Mouse (Mus musculus): ENCODE measurements at regions not wholly inside any gene's neighbourhood (a gene's known extent, or its start where the extent isn't known, plus 50 kb on each side); places are given as distances from the start of the nearest gene placed in this dataset.

DNA sequence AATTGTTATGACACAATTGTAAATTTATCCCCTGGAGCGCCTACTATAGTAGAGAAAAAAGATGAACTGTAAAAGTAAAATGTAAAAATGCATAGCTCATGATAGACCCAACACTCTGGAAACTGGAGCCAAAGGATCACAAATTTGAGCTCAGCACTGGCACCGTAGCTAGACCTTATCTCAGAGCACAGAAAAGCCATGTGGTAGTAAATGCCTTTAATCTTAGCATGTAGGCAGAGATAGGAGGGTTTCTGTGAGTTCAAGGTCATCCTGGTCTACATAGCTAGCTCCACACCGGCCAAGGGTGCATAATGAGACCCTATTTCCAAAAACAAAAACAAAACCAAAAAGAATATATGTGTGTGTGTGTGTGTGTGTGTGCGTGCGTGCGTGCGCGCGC, 203.6 kb upstream of the Hnrnpa3 start:
- DNase-seq (ENCODE audit: low spot score) = no peak

DNA sequence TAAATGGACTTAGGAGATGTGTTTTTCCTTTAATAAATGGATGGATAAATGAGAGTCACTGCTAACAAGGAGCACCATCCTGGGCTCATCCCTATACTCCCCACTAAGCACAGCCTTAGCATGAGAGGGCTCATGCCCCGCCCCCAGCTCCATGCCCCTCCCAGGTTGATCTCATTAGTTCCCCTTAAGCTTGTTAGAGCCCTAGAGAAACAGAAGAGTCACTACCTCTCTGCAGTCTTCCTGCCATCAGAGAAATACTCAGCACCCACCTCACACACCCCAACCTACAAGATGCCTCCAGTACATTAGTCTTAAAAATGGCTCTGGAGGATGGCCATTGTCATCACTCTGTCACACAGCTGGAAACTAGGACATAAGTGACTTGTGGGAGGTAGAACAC, 202.8 kb upstream of the Hnrnpa3 start:
- no peak for DNase-seq (ENCODE audit: low spot score)

DNA sequence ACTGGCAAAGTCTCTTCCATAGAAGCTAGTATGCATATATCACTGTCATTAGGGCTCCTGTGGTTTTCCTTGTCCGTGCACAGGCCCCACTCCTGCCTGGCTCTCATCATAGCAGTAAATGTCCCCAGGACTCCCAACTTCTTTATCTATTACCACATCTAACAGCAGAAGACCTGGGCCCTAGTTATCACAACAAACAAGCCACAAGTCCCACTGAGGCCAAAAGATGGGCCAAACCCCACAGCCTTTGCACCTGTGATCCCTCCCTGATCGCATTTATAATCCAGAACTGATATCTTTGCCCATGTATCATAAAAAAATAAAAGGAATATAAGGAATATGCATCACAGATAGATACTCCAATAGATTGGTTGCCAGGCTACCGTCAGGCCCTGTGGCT, 201.6 kb upstream of the Hnrnpa3 start:
- DNase-seq (ENCODE audit: low spot score) = no peak

DNA sequence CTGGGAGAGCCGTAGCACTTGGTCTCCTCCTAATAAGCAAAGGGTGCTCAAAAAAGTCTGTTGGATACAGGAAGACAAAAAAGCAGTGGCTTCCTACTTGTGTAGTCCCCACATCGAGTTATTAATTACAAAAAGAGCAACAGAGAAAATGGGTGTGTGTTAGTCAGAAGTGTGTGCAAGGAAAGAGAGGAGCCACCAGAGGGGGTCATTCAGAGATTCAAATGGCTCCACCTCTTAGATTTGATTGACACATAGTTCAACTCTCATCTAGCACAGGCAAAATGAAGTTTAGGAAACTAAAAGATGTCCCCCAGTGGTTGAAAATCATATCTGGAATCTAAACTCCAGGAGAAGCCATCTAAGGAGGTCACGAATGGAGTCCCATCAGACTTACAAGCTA, 200.2 kb upstream of the Hnrnpa3 start:
- no peak for DNase-seq (ENCODE audit: low spot score)

DNA sequence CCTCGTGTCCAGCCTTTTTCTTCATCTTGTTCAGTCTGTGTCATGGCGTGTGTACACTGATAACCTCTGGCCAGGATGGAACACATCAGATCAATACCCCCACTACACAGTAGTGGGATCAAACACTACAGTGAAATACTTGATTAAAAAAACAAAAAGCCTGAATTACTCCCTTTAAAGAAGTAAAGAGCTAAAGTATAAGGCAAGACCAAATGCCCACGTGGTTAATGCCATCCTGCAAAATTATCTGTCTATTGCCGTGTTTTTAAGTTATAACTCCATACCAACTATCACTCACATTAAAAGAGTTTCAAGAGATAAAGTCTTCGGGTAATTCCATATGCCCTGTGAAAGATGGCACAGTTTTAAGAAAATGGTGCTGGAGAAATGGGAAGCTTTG, 198.6 kb upstream of the Hnrnpa3 start:
- DNase-seq (ENCODE audit: low spot score) = no peak

DNA sequence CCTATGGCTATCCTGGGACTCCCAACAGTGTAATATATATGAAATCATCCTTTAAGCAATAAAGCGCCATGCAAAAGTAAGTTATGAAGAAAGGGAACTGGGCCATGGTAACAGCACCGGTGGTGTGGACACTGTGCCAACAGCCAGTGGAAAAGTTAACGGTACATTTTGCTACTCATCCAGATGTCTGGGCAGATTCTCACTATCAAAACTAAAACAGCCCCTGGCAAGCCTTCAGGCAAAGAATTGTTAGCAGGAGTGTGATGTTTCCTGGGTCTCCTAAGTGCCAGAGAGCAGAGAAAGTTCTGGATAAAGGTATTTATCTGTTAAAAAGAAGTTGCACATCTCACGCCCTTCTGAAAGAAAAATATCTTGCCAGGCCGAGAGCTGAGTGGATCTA, 198.0 kb upstream of the Hnrnpa3 start:
- no peak for DNase-seq (ENCODE audit: low spot score)

DNA sequence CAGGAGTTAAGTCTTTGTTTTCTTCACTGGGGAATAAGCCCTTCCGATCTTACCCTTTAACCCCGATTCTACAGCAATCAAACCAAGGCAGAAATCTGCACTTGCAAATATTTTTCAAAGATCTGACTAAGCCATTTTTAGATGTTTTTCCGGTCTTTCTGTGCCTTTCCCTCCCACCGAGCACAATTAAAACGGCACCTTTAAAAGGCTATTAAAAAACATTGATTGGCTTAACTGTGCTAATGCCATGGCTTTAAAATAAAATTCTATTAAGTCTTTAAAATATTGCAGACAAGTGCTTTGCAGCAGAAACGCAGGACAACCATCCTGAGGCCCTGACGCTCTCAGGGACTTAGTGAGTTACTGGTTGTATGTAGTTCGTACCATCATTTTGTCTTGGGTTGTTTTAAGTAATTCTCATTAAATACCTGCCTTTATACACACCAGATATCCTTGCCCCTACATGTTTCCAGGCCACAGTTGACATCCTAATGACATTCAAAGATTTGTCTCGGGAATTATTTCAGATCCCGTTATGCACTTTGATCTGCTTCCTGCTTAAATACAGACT, 197.6 kb upstream of the Hnrnpa3 start:
- no peak for DNase-seq (ENCODE audit: low spot score)

DNA sequence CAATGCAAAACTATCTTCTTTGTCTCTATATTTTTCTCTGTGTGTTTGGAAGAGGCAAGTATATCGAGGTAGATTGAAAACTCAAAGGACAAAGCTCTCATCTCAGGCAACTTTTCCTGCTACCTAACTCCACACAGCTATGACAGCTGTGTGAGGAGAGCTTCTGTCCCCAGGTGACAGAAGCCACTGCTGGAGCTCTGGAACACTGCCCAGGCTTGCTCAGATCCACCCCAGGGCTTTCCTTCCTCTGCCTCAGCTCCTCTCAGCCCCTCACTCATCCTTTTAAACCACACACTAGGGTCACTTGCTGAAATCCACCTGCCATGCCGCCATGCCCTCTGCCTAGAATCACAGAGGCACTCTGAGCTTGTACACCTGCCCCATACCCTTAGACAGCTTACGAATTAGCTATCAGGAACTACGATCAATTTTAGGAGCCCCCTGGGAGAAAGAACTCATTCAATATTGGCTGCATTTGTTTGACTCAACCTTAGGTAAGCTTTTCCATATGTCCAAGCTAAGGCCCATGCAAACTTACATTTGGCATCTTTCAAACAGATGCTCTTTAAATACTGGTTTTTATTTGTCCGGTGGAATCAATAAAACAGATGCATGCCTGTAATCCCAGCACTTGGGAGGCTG, 196.9 kb upstream of the Hnrnpa3 start:
- no peak for DNase-seq (ENCODE audit: low spot score)

DNA sequence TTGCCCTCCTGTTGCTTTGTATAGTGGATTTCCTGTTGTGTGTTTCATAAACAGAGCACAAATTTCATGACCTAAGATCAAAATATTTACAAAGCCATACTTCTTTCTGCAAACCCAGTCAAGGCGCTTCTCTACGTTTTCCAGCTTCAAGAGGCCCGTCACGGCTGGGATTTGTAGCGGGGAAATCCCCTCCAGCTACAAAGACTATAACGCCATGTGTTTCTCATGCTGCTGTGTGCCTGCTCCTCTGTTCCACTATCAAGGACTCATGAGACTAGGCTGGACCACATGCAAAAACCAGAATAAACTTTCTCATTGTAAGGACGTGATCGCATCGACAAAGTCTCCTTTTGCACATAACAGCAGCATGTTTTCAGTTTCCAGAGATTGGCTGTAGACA, 196.0 kb upstream of the Hnrnpa3 start:
- DNase-seq (ENCODE audit: low spot score) = no peak

DNA sequence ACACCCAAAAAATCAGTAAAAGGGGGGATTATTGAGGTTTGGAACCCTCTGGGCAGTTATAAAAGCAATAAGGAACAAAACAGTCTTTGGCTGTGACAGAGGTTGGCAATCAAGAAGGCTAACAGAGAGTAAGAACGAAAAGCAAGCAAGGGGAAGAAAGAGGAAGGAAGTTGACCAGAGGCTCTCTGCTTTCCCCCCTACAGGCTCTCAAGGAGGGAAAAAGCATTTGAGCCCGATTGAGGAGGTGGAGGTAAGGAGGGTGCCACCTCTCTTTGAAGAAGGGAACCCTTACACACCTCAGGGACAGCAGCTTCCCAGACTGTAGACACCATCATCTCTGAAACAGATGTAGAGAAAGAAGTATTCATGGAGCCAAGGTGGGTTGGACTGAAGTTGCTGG, 194.6 kb upstream of the Hnrnpa3 start:
- no peak for DNase-seq (ENCODE audit: low spot score)

DNA sequence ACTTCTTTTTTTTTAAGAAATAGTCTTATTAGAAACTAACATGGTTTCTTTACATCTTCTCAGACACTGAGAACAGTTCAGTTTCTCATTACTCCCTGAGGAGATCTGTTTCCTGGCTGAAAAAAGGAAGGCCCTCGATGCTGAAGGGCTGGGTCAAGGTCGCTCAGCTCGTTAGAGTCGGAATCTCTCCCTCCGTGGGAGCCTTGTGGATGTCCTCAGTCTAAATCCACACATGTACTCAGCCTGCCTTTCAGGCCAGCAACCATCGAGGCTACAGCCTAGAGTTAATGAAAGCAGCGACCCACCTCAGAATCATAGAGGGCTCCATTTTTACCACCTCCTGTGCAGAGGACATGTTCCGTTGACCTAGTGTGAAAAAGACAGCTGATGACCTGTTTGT, 190.2 kb upstream of the Hnrnpa3 start:
- no peak for DNase-seq (ENCODE audit: low spot score)

DNA sequence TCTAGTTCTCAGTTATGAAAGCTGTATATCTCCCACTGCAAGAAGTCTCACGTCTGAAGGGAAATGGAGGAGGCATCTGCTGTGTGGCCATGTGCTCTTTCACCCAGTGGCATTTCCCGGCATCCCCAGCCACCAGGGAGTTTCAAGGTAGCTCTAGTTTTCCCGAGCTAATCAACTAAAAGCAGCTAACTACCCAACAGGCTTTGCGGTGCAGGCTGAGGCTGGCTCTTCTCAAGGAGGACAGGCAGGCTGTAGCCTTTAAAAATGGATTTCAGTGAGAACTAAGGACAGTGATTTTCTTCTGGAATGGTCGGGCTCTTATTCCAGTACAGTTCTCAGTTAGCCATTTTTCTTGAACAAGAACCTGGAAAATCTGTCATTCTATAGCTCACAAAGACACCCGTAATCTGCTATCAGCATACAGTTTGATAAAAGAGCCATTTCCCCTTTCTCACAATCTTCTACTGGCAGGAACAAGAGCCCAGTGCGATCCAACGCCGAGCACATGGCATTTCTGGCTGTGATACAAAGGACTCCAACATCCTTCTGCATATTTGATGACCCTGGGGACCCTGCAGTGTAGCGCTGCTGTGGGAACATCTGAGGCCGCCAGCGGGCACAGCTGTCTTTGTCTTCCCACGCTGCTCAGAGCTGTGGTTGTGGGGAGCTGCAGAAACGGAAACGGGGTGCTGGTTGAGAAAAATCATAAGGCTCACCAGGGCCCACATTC, 188.9 kb upstream of the Hnrnpa3 start:
- DNase-seq (ENCODE audit: low spot score) = no peak

DNA sequence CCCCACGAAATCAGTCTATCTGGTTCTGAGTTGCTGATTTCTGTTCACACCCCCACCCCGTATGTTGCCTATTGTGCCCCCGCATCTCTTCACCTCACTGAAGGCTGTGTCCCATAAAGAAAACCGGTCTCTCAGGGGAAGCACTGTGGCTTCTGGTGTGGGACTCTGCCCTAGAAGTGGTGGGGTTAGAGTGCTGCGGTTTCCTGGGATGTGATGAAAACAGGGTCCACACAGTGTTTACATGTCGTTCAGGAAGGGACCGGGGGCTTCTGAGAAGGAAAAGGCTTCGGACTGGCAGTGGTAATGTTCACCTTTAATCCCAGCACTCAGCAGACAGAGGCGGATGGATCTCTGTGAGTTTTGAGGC, 188.4 kb upstream of the Hnrnpa3 start:
- DNase-seq (ENCODE audit: low spot score) = no peak

DNA sequence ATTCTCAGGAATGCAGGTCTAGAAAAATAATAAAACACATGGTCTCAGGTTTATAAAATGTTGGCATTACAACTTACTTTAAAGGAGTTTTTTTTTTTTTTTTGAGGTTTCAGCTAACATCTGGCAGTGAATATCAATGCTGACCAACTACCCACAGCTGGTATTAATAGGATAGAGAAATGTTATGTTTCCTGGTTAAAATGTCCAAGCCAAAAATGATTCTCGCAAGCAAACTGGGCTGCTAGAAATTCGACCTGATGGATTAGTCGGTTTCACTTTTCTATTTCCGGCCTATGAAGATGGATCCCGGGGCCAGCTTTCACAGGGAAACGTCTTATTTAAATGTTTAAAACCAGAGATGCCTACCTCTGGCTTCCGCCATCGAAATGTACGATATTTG, 186.6 kb upstream of the Hnrnpa3 start:
- DNase-seq (ENCODE audit: low spot score) = no peak

DNA sequence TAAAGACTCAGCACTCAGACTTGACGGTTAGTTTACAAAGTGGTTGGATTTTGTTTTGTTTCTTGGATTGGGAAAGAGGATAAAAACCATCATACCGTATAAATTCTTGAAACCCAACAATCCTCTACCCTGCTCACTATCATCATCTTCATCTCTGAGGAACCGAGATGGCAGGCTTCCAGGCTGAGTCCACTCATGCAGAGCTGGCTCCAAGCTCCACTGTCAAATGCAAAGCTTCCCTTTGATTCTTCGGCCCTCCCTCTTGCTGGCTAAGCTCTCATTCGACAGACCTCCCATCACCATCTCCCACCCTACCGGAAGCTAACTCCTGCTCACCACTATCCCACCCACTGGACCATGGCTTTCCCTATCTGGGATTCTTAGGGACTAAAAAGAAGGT, 184.6 kb upstream of the Hnrnpa3 start:
- DNase-seq (ENCODE audit: low spot score) = no peak

DNA sequence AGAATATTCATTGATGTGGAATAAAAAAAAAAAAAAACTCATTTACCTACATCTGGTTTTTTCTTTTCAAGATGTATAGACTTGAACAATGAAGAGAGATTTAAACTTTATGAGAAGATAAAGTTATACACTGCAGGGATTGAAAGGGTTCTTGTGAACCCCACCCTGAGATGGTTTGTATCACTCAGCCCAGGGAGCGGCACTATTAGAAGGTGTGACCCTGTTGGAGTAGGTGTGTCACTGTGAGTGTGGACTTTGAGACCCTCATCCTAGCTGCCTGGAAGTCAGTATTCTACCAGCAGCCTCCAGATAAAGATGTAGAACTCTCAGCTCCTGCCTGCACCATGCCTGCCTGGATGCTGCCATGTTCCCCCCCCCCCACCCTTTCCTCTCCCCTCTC, 182.7 kb upstream of the Hnrnpa3 start:
- no peak for DNase-seq (ENCODE audit: low spot score)

DNA sequence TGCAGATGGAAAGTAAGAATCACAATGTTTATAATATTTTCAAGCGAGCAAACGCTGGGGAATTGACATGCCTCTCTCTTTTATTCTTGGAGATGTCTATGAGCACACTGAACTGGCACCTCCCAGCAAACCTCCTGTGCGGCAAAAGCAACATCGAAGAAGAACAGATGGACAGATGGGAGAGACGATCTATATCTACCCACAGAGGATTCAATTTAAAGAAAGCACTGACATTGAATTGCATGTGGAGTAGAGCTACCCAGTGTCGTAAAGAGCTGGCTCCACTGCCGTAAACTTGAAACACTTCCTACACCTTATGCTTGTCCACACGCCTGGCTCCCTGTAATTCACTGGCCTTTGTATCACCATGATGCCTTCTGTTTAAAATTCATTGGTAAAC, 182.0 kb upstream of the Hnrnpa3 start:
- DNase-seq (ENCODE audit: low spot score) = no peak

DNA sequence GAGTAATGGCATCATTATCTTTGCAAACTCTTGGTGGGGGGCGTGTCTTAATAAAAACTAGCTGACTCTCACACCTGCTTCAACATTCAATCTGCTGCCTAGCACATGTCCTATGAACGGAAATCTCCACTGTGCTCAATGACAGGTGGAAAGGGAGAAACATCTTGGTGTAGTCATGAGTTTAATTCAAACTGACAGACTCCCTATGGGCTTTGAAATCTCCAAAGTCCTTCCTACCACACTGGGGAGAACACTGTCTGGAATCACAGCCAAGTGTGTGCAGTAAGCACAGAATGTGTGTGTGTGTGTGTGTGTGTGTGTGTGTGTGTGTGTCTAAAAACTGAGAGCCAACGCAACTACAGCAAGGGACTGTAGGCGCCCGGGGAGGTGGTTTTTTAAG, 179.5 kb upstream of the Hnrnpa3 start:
- no peak for DNase-seq (ENCODE audit: low spot score)

DNA sequence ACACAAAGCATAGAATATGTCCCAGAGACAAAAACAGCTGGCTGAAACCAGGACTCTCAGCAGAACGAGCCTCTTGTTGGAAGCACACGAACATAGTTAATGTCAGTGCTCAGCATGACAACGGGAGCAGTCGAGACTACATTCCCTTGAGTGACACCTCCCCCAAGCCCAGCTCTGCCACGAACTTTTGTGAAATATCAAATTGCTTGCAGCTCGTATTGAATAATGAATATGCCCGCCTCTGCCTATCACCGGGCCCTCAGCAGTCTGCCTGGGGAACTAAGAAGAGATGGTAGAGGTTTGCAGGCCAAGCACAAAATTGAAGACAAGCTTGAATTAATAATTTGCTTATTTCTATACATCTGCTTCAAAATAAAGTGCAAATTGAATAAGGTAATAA, 177.2 kb upstream of the Hnrnpa3 start:
- DNase-seq (ENCODE audit: low spot score) = no peak

DNA sequence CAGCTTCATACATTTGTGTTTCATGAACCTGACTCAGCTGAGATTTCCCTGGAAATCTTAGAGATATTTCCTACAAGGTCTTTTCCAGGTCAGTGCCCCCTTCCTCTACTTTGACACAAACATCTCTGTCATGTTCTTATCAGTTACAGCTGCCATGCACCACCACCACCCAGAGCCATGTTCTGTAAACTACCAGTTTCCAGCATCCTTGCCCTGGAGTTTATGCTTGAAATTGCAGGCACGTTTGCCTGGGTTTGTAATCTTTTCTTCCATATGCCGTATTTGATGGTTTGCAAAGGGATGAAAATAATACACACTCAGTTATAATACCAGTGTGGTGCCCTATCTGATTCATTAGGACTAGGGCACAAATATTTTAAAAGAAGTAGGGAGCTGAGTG, 176.6 kb upstream of the Hnrnpa3 start:
- no peak for DNase-seq (ENCODE audit: low spot score)

DNA sequence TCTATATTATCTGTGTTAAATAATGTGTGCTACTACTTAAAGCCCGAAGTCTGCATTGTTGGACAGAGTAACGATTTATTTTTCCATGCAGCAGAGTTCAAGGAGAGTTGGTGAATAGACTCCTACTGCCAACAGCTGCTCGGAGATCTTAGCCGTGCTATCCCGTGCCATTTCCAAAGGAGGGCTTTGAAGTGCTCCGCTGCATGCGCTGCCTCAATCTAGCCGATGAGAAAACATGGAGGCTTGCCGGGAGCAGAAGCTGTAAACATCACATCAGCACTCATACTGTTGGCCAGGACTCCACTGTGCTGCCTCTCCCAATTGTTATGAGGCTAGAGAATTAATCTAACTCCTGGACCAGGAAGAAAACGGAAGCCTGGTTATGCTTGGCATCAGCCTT, 174.1 kb upstream of the Hnrnpa3 start:
- no peak for DNase-seq (ENCODE audit: low spot score)

DNA sequence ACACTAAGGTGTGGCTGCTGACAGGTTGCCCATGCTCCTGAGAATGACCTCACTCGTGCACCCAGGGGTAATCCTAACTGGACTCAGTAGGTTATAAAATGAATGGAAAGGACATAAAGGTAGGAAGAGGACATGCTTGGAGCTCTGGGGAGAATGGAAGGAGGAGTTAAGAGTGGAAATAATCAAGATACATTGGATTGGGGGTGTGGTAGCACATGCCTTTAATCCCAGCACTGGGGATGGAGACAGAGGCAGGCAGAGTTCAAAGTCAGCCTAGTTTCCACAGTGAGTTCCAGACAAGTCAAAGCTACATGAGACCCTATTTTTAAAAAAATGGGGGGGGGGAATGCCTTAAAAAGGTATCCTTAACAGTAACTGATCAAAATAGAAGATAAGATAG, 167.9 kb upstream of the Hnrnpa3 start:
- DNase-seq (ENCODE audit: low spot score) = no peak

DNA sequence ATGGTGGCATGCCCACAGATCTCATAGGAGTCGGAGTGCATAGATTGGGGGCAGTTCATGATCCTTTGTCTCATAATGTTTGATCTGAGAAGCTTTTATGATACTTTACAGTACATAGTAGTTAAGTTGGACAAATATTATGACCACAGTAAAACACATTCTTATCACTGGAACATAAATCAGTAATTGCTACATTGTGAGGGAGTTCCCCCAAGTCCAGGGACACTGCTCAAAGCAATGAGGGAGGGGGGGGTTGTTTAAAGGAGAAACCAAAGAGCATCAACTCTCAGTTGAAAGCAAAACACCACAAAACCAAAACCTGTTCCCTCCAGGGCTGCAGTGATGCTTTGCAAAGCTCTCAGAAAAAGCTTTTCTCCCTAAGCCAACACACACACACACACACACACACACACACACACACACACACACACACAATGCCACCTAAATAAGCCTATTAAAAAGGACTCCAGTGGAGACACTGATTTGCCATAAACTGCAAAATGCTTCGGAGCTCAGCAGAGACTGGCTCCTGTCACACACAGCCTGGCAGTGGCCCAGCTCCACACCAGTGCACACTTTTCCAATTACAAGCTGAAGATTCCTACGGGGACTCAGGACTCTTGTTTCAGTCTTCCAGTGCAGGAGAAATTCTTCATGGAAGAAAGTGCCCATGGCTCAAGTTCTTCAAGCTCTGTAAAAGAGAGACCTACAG, 167.1 kb upstream of the Hnrnpa3 start:
- no peak for DNase-seq (ENCODE audit: low spot score)
